Mouse (Mus musculus): Measurements from ENCODE around the gene Lcmt2.

- TF ChIP-seq GATA1 (IDR thresholded peaks at IDR 0.05; ENCODE audit: borderline replicate concordance, low read length) (no peak), FLI1 (IDR thresholded peaks at IDR 0.05; ENCODE audit: low read length) (no peak)
Measured at GRCm38 (mm10) chr2:121142415-121142814, 2.0 kb upstream of the Lcmt2 start.

All from megakaryocyte, embryonic 14.5 days (primary cell).